Mouse (Mus musculus): ENCODE results near the gene Npas3. TPM values are rescaled to one million over a fixed set of nuclear protein-coding genes. Genes with fewer than 3 reads are reported as not detected.

The Npas3 gene
- polyA plus RNA-seq, 1 experiment from 2014 or later, result 0.08 TPM

DNA sequence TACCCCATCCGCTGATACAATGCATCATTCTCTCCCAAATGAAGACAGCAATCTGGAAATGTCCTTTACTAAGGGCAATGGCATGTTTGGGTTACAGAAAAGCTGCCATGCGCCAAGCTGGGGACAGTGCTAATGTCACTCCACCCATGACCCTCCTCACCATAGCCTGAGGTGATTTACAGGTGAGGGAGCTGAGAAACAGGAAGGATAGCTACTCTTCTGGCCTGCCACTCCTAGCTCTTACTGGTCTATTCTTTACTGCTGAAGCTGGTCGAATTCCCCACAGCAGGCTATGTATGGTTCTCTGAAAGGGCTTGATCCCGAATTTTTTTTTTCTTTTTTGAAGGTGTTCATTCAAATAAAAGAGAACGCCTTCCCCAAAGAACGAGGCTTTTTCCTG, 798.3 kb downstream of the Npas3 start:
- 59% methylated on average over 6 of the region's 6 CpGs for WGBS (ENCODE audit: insufficient replicate concordance)
- no peak overlapping the region for H3K4me2 ChIP-seq (ENCODE audit: low read depth, low read length)
- no peaks in the 10 kb centered on the region for H3K36me3 ChIP-seq (replicated peaks; ENCODE audit: insufficient read depth, low read length)
- ATAC-seq (no peak), DNase-seq (no peak)
- H3K9ac ChIP-seq (replicated peaks), result no peak overlapping the region
- H3K4me1 ChIP-seq (ENCODE audit: insufficient read depth), result no peaks in the 10 kb centered on the region
- no peak for TF ChIP-seq EP300 (IDR thresholded peaks at IDR 0.05; ENCODE audit: low read depth)
- TF ChIP-seq CTCF (IDR thresholded peaks at IDR 0.05; ENCODE audit: low read depth), result no peak
- H3K9me3 ChIP-seq (ENCODE audit: low read length), result no peaks in the 10 kb centered on the region
- H3K27me3 ChIP-seq (ENCODE audit: insufficient read depth, low read length), result no peaks in the 10 kb centered on the region
- no peak overlapping the region for H3K4me3 ChIP-seq (ENCODE audit: low read depth, low read length)
- no peak overlapping the region for H3K27ac ChIP-seq (ENCODE audit: low read depth)

DNA sequence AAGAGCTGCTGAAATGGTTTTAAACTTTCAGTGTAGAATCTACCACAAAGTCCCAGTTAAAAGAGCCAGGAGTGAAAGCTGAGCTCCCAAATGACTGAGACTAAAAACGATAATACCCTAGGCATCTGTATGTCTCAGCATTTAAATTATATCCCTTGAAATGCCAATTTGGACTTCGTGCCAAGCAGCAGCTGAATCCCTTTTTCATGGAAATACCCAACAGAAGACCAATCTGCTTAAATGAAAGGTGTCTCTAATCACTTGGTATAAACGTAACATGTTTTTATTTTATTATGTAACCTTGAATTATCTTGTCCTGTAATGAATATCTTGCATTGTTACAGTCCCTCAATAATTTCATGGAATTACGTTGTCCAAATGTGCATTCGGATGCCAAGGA, 799.6 kb downstream of the Npas3 start:
- H3K9ac ChIP-seq (replicated peaks), result no peak overlapping the region
- no peaks in the 10 kb centered on the region for H3K4me1 ChIP-seq (ENCODE audit: insufficient read depth)
- ATAC-seq, result no peak
- no peaks in the 10 kb centered on the region for H3K36me3 ChIP-seq (replicated peaks; ENCODE audit: insufficient read depth, low read length)
- H3K27ac ChIP-seq (ENCODE audit: low read depth), result no peak overlapping the region
- DNase-seq, result no peak
- H3K4me3 ChIP-seq (ENCODE audit: low read depth, low read length), result no peak overlapping the region
- H3K27me3 ChIP-seq (ENCODE audit: insufficient read depth, low read length), result no peaks in the 10 kb centered on the region
- 73% methylated on average over 5 of the region's 5 CpGs for WGBS (ENCODE audit: insufficient replicate concordance)
- no peak for TF ChIP-seq CTCF (IDR thresholded peaks at IDR 0.05; ENCODE audit: low read depth)
- no peak for TF ChIP-seq EP300 (IDR thresholded peaks at IDR 0.05; ENCODE audit: low read depth)
- H3K4me2 ChIP-seq (ENCODE audit: low read depth, low read length), result no peak overlapping the region
- no peaks in the 10 kb centered on the region for H3K9me3 ChIP-seq (ENCODE audit: low read length)

DNA sequence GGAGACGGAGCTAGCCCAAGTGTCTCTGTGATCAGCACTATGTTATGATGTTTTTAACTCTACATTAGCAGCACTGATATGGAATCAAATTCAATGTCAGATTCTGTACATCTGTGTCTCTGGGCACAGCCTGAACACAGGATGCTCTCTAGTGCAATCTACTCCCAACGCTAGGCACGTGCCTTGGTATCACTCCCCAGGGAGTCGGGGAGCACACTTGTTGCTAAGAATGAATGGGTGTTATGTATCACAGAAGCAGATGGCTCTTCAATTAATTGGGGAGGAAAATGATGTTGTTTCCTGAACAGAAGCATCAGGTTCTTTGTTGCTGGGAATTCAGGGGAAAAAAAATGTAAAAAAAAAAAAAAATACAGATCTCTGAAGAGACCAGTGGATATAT, 801.4 kb downstream of the Npas3 start:
- TF ChIP-seq EP300 (IDR thresholded peaks at IDR 0.05; ENCODE audit: low read depth) (no peak), CTCF (IDR thresholded peaks at IDR 0.05; ENCODE audit: low read depth) (no peak)
- ATAC-seq, result no peak
- WGBS (ENCODE audit: insufficient replicate concordance), result 82% methylated on average over 4 of the region's 4 CpGs

DNA sequence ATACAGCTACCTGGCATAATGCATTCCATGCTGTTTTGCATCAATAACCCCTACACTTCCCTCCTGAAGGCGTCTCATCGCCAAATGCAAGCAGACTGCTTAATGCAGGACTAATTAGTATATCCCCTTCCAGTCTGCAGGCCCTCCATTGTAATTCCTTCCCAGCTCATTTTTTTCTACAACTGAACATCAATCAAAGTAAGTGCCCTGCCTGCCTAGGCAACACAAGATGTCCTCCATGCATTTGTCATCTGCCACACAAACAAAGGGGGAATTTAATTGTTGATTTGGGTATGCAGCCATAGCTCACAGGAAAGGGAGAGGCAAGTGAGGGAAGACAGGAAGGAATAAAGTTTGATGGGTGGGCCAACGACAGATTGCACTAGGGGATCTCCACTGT, 804.5 kb downstream of the Npas3 start:
- Histone ChIP-seq H3K27ac (ENCODE audit: low read depth) (no peak overlapping the region), H3K9ac (replicated peaks) (no peak overlapping the region), H3K4me1 (ENCODE audit: insufficient read depth) (no peaks in the 10 kb centered on the region), H3K4me3 (ENCODE audit: low read depth, low read length) (no peak overlapping the region), H3K9me3 (ENCODE audit: low read length) (no peaks in the 10 kb centered on the region), H3K36me3 (replicated peaks; ENCODE audit: insufficient read depth, low read length) (no peaks in the 10 kb centered on the region), H3K4me2 (ENCODE audit: low read depth, low read length) (no peak overlapping the region), H3K27me3 (ENCODE audit: insufficient read depth, low read length) (no peaks in the 10 kb centered on the region)
- ATAC-seq, result no peak
- 55% methylated on average over 3 of the region's 3 CpGs for WGBS (ENCODE audit: insufficient replicate concordance)
- no peak for TF ChIP-seq CTCF (IDR thresholded peaks at IDR 0.05; ENCODE audit: low read depth)
- no peak for TF ChIP-seq EP300 (IDR thresholded peaks at IDR 0.05; ENCODE audit: low read depth)
- DNase-seq, result no peak

More for the DNA sequence above, 801.4 kb downstream of the Npas3 start:
- Histone ChIP-seq H3K27me3 (ENCODE audit: insufficient read depth, low read length) (no peaks in the 10 kb centered on the region), H3K4me3 (ENCODE audit: low read depth, low read length) (no peak overlapping the region), H3K9me3 (ENCODE audit: low read length) (no peaks in the 10 kb centered on the region), H3K9ac (replicated peaks) (no peak overlapping the region), H3K27ac (ENCODE audit: low read depth) (no peak overlapping the region), H3K36me3 (replicated peaks; ENCODE audit: insufficient read depth, low read length) (no peaks in the 10 kb centered on the region), H3K4me1 (ENCODE audit: insufficient read depth) (no peaks in the 10 kb centered on the region), H3K4me2 (ENCODE audit: low read depth, low read length) (no peak overlapping the region)
- no peak for DNase-seq

DNA sequence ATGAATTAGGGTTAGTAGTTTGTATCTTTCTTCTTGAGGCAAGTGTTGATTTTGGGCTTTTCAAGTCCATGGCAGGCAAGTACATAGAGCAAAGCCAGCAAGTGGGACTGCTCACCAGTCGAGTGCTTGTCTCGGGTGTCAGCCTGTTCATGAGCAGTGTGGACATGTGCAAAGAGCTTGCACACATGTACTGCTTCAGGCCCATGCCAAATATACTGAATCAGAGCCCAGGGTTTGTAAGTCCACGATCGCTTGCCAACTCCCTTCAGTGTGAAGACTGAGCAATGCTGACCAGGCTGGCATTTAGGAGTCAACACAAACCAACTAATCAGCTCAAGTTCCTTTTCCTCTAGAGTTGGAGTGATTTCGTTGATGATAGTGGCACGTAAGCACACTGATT, 805.1 kb downstream of the Npas3 start:
- H3K4me1 ChIP-seq (ENCODE audit: insufficient read depth), result no peaks in the 10 kb centered on the region
- no peak for ATAC-seq
- DNase-seq, result no peak
- no peak overlapping the region for H3K4me3 ChIP-seq (ENCODE audit: low read depth, low read length)
- no peak overlapping the region for H3K4me2 ChIP-seq (ENCODE audit: low read depth, low read length)
- 82% methylated on average over 6 of the region's 6 CpGs for WGBS (ENCODE audit: insufficient replicate concordance)
- no peak overlapping the region for H3K9ac ChIP-seq (replicated peaks)
- no peak overlapping the region for H3K27ac ChIP-seq (ENCODE audit: low read depth)
- H3K27me3 ChIP-seq (ENCODE audit: insufficient read depth, low read length), result no peaks in the 10 kb centered on the region
- TF ChIP-seq CTCF (IDR thresholded peaks at IDR 0.05; ENCODE audit: low read depth) (no peak), EP300 (IDR thresholded peaks at IDR 0.05; ENCODE audit: low read depth) (no peak)
- H3K9me3 ChIP-seq (ENCODE audit: low read length), result no peaks in the 10 kb centered on the region
- H3K36me3 ChIP-seq (replicated peaks; ENCODE audit: insufficient read depth, low read length), result no peaks in the 10 kb centered on the region

DNA sequence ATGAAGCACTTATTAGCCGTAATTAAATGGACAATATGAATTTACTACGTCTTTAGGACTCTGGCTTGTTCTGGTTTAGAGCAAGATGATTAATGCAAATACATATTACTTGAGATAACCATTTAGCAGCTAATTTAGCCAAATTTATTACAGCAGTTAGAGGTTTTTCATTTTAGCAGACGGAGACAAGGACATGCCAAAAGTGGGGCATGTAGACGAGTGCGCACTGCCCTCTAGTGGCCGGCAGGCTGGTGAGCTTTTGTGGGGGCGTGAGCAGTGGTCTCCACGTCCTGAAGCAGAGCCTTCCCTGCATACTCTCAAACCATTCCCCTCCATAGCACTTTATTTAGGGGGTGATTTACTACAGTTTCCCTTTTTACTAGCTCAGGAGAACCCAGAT, 812.3 kb downstream of the Npas3 start:
- Histone ChIP-seq H3K27ac (ENCODE audit: low read depth) (no peak overlapping the region), H3K4me1 (ENCODE audit: insufficient read depth) (no peaks in the 10 kb centered on the region), H3K9ac (replicated peaks) (no peak overlapping the region), H3K4me3 (ENCODE audit: low read depth, low read length) (no peak overlapping the region), H3K36me3 (replicated peaks; ENCODE audit: insufficient read depth, low read length) (no peaks in the 10 kb centered on the region), H3K4me2 (ENCODE audit: low read depth, low read length) (no peak overlapping the region), H3K27me3 (ENCODE audit: insufficient read depth, low read length) (no peaks in the 10 kb centered on the region), H3K9me3 (ENCODE audit: low read length) (no peaks in the 10 kb centered on the region)
- peak; percentile 76 for DNase-seq
- TF ChIP-seq CTCF (IDR thresholded peaks at IDR 0.05; ENCODE audit: low read depth) (peak; percentile 86), EP300 (IDR thresholded peaks at IDR 0.05; ENCODE audit: low read depth) (no peak)
- 22% methylated on average over 8 of the region's 8 CpGs for WGBS (ENCODE audit: insufficient replicate concordance)
- no peak for ATAC-seq

DNA sequence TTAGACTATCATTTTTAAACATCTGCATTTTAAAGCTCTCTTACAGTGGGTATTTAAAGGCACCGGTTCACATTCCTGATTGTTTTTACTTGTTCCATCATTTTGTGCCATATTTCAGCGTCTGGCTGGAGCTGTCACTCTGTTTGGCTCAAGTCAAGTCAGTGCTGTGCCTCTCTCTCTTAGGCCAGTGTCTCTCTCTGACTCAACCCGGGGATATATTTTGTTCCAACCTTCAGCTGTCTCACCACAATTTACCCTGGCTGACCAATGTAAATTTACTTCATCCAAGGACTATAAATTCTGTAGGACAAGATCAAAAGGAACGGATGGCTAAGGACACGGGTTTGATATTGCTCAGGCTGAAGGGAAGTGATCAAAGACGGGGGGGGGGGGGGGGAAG, 812.7 kb downstream of the Npas3 start:
- DNase-seq, result no peak
- H3K4me1 ChIP-seq (ENCODE audit: insufficient read depth), result no peaks in the 10 kb centered on the region
- no peak overlapping the region for H3K4me3 ChIP-seq (ENCODE audit: low read depth, low read length)
- H3K9me3 ChIP-seq (ENCODE audit: low read length), result no peaks in the 10 kb centered on the region
- no peak for ATAC-seq
- H3K9ac ChIP-seq (replicated peaks), result no peak overlapping the region
- H3K27me3 ChIP-seq (ENCODE audit: insufficient read depth, low read length), result no peaks in the 10 kb centered on the region
- 54% methylated on average over 6 of the region's 6 CpGs for WGBS (ENCODE audit: insufficient replicate concordance)
- H3K4me2 ChIP-seq (ENCODE audit: low read depth, low read length), result no peak overlapping the region
- H3K36me3 ChIP-seq (replicated peaks; ENCODE audit: insufficient read depth, low read length), result no peaks in the 10 kb centered on the region
- H3K27ac ChIP-seq (ENCODE audit: low read depth), result no peak overlapping the region
- TF ChIP-seq EP300 (IDR thresholded peaks at IDR 0.05; ENCODE audit: low read depth), result no peak
- TF ChIP-seq CTCF (IDR thresholded peaks at IDR 0.05; ENCODE audit: low read depth), result no peak
